Comparison of ENCODE assay signal across 25 mouse cellular contexts in genomic region chr3:86559635-86560034, GRCm38 (mm10). TPM values are rescaled to one million over a fixed set of nuclear protein-coding genes. Genes with fewer than 3 reads are reported as not detected.
DNase-seq lines count a peak whose midpoint lies in the region; ATAC-seq and TF ChIP-seq lines count a peak whose summit lies in the region.
"Had no signal": no experiment of that assay in that cellular context is flagged by ENCODE, and none has a peak within 500 bp of the region (broad histone marks: within the 10 kb centered on the region; RNA-seq: fewer than 3 reads in every experiment).

No protein-coding gene starts in this region.

- H3K9ac ChIP-seq in hindbrain, embryonic 14.5 days = no peak overlapping the region
- H3K9ac ChIP-seq in midbrain, embryonic 13.5 days (replicated peaks) = no peak overlapping the region
- no peak overlapping the region for H3K9ac ChIP-seq in neural tube, embryonic 15.5 days (replicated peaks)
- H3K9ac ChIP-seq: forebrain, embryonic 15.5 days; limb, embryonic 12.5 days; liver, embryonic 12.5 days; neural tube, embryonic 12.5 days had no signal

- TF ChIP-seq CTCF in brain, embryonic 14.5 days (IDR thresholded peaks at IDR 0.05; ENCODE audit: borderline replicate concordance, extremely low read depth, insufficient read depth, insufficient read length) = no peak

- WGBS in hindbrain, embryonic 14.5 days = 33% methylated on average over 4 of the region's 4 CpGs
- WGBS in midbrain, embryonic 13.5 days = 40% methylated on average over 4 of the region's 4 CpGs
- WGBS in neural tube, embryonic 15.5 days = 38% methylated on average over 4 of the region's 4 CpGs

- H3K36me3 ChIP-seq in hindbrain, embryonic 14.5 days (replicated peaks; ENCODE audit: control insufficient read depth, insufficient read depth) = no peaks in the 10 kb centered on the region
- no peaks in the 10 kb centered on the region for H3K36me3 ChIP-seq in midbrain, embryonic 13.5 days
- H3K36me3 ChIP-seq in neural tube, embryonic 15.5 days = no peaks in the 10 kb centered on the region
- H3K36me3 ChIP-seq: forebrain, embryonic 15.5 days; heart, embryonic 10.5 days; limb, embryonic 12.5 days; liver, embryonic 12.5 days; neural tube, embryonic 12.5 days had no signal

- no peak for TF ChIP-seq POLR2A in brain, embryonic 14.5 days (IDR thresholded peaks at IDR 0.05; ENCODE audit: borderline replicate concordance, extremely low read depth, insufficient read depth, insufficient read length, poor library complexity, severe bottlenecking)

- no peak overlapping the region for H3K4me2 ChIP-seq in hindbrain, embryonic 14.5 days (replicated peaks)
- no peak overlapping the region for H3K4me2 ChIP-seq in midbrain, embryonic 13.5 days (replicated peaks)
- no peak overlapping the region for H3K4me2 ChIP-seq in neural tube, embryonic 15.5 days
- H3K4me2 ChIP-seq: forebrain, embryonic 15.5 days; limb, embryonic 12.5 days; liver, embryonic 12.5 days; neural tube, embryonic 12.5 days had no signal

- no peaks in the 10 kb centered on the region for H3K9me3 ChIP-seq in hindbrain, embryonic 14.5 days (ENCODE audit: control insufficient read depth, low read length)
- H3K9me3 ChIP-seq in midbrain, embryonic 13.5 days = no peaks in the 10 kb centered on the region
- no peaks in the 10 kb centered on the region for H3K9me3 ChIP-seq in neural tube, embryonic 15.5 days (replicated peaks)
- H3K9me3 ChIP-seq: forebrain, embryonic 15.5 days; heart, embryonic 10.5 days; limb, embryonic 12.5 days; liver, embryonic 12.5 days; neural tube, embryonic 12.5 days had no signal

- peak; percentile 60 for DNase-seq in brain, embryonic 14.5 days (ENCODE audit: low read depth)
- no peak for DNase-seq in hindbrain, embryonic 14.5 days (ENCODE audit: low spot score)
- DNase-seq in frontal cortex, postnatal 14 days (ENCODE audit: low spot score in 2 of 2) = no peak
- DNase-seq in thymus, adult 18-20 months = no peak
- DNase-seq in kidney, postnatal 36 days = no peak
- DNase-seq: adrenal gland, postnatal 10 days; cerebellum, adult 8-10 months; gastrocnemius, postnatal 10 days; kidney, adult 9 months; kidney, postnatal 14 days; layer of hippocampus, postnatal 36 days; lung, adult 2 months; lung, postnatal 14 days; right cerebral cortex, postnatal 14 days; spleen, adult 18-20 months; thymus, postnatal 36 days had no signal

- no peaks in the 10 kb centered on the region for H3K27me3 ChIP-seq in hindbrain, embryonic 14.5 days (ENCODE audit: control insufficient read depth, insufficient read depth, low read length)
- peaks cover 28% of the 10 kb centered on the region for H3K27me3 ChIP-seq in midbrain, embryonic 13.5 days
- H3K27me3 ChIP-seq in neural tube, embryonic 15.5 days (replicated peaks) = no peaks in the 10 kb centered on the region
- H3K27me3 ChIP-seq: limb, embryonic 12.5 days; liver, embryonic 12.5 days; neural tube, embryonic 12.5 days had no signal

- H3K27ac ChIP-seq in hindbrain, embryonic 14.5 days = peak overlapping the region; percentile 43
- H3K27ac ChIP-seq in midbrain, embryonic 13.5 days = peak overlapping the region; percentile 59
- peak overlapping the region; percentile 41; the same call in 1 of the 2 replicates for H3K27ac ChIP-seq in neural tube, embryonic 15.5 days (replicated peaks)
- H3K27ac ChIP-seq: forebrain, embryonic 15.5 days; heart, embryonic 10.5 days; limb, embryonic 12.5 days; liver, embryonic 12.5 days; neural tube, embryonic 12.5 days had no signal

- no peak overlapping the region for H3K4me3 ChIP-seq in hindbrain, embryonic 14.5 days (replicated peaks; ENCODE audit: low read length)
- no peak overlapping the region for H3K4me3 ChIP-seq in midbrain, embryonic 13.5 days (replicated peaks)
- no peak overlapping the region for H3K4me3 ChIP-seq in neural tube, embryonic 15.5 days (replicated peaks)
- H3K4me3 ChIP-seq: forebrain, embryonic 15.5 days; heart, embryonic 10.5 days; limb, embryonic 12.5 days; liver, embryonic 12.5 days; neural tube, embryonic 12.5 days had no signal

- peaks cover 27% of the 10 kb centered on the region; the same call in 1 of the 2 replicates for H3K4me1 ChIP-seq in hindbrain, embryonic 14.5 days (replicated peaks; ENCODE audit: control insufficient read depth, insufficient read depth, low read length)
- peaks cover 28% of the 10 kb centered on the region for H3K4me1 ChIP-seq in midbrain, embryonic 13.5 days (replicated peaks)
- peaks cover 10% of the 10 kb centered on the region; the same call in 1 of the 2 replicates for H3K4me1 ChIP-seq in neural tube, embryonic 15.5 days
- H3K4me1 ChIP-seq: forebrain, embryonic 15.5 days had no signal

- ATAC-seq in hindbrain, embryonic 14.5 days (ENCODE audit: low FRiP score) = no peak
- peak; percentile 77 for ATAC-seq in midbrain, embryonic 13.5 days
- ATAC-seq in neural tube, embryonic 15.5 days (ENCODE audit: low FRiP score) = no peak
- ATAC-seq: activated CD4-positive, CD25-positive, alpha-beta regulatory T cell, adult 4 months; forebrain, embryonic 15.5 days; intestine, embryonic 16.5 days; liver, embryonic 12.5 days had no signal

RNA-seq across cellular contexts. Expression of gene Mab21l2, which starts 11.2 kb away (rescaled TPM):
- 46.3 and 126 TPM in 2 replicates for polyA plus RNA-seq in brain, embryonic 14.5 days (2012; rRNA removed)
- polyA plus RNA-seq in hindbrain, embryonic 14.5 days (2014; fragmentation: Nextera tagmentation; extraction: Ambion mirVana) = 244 and 265 TPM in 2 replicates
- 89.1 and 122 TPM in 2 replicates for polyA plus RNA-seq in midbrain, embryonic 13.5 days (2015; fragmentation: Nextera tagmentation; extraction: Ambion mirVana)
- polyA plus RNA-seq in neural tube, embryonic 15.5 days (2015; fragmentation: Nextera tagmentation; extraction: Ambion mirVana) = 174 and 200 TPM in 2 replicates
